Mouse (Mus musculus) liver, adult 2 months (tissue): ENCODE results near the gene Sptbn1.

Source experiments
- CTCF ChIP-seq: fragments of 200-500 bp; IDR thresholded peaks from 2 replicates; pipeline ENCODE4 v1.5.1; 2011; ENCODE audit warnings: low read depth, low read length, control low read depth
- POLR2A ChIP-seq: fragments of 200-500 bp; IDR thresholded peaks from 2 replicates; pipeline ENCODE4 v1.6.1; 2011; ENCODE audit warnings: low read length, control low read depth; ENCODE audit not compliant: insufficient read depth; ENCODE audit errors: extremely low read depth

GRCm38 (mm10) chr11:30267892-30268647 is at the start of gene Sptbn1:
- TF ChIP-seq CTCF (no peak), POLR2A (peak; percentile 65)
